Mouse (Mus musculus) B cell, adult (primary cell): Measurements from ENCODE around the gene Sh2b3. TPM values are rescaled to one million over a fixed set of nuclear protein-coding genes. Genes with fewer than 3 reads are reported as not detected.

Experiments used
- total RNA-seq: library from RNA; stranded (reverse); gene quantifications from 4 replicates; pipeline ENCODE4 v1.2.4, GENCODE M21; 2023; ENCODE audit not compliant: inconsistent age

The Sh2b3 gene
- 166 to 173 TPM (median 172 TPM) in 4 replicates for total RNA-seq

DNA sequence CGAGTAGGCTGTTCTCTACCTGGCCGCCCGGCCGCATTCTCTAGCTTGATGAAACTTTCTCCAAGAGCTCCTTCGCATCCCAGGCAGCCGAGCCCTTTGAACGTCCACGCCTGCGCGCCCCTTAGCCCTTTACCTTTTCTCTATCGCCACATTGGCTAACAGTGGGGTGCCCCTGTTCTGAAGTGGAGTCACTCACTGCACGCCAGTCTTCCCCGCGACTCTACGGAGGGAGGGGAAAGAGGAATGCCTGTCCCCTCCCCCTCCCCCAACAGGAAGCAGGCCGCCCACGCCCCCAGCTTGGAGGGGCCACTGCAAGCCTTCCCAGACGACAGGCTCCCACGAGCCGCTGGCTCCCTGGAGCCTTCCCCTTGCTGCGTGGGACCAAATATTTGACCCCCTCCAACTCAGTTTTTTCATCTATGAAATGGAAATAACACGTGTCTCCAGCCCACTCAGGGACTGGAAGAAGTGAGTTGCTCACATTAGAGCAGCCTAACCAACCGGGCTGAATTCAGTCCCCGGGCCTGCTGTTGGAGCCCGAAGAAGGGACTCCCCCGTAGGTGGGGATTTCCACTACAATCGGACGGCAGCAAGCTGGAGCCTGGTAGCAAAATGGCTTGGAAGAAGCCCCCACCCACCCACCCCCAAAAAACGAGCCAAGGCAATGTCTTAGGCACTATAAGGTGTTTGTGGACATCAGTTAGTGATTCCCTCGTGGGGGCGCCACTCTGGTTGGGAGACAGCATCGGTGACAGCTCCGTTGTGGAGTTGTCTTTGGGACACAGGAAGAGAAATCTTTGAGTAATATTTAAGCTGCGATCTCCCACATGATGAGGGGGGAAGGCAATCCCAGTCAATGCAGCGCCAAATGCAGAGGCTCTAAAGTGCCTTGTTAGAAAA is at the start of gene Sh2b3:
Sh2b3 (minus strand) TSS at position 206 of the 900 bp plus-strand sequence.

GRCm38 (mm10) chr5:121848743-121849142 is 11.3 kb upstream of the Sh2b3 start, which contains the start of gene Pheta1:
Gene Pheta1, plus strand, starts transcription at chr5:121848984.

Other genes starting within 250 kb of the Sh2b3 start
- 371 to 424 TPM (median 391 TPM) in 4 replicates for gene Aldh2, start 243.8 kb downstream of the Sh2b3 start, total RNA-seq
- gene Acad12, start 218.7 kb downstream of the Sh2b3 start, total RNA-seq: 8.7 to 11.7 TPM (median 10.3 TPM) in 4 replicates
- 10.5 to 12.1 TPM (median 10.7 TPM) in 4 replicates for gene Acad10, start 177.1 kb downstream of the Sh2b3 start, total RNA-seq
- 81.9 to 96.9 TPM (median 84.8 TPM) in 4 replicates for gene Brap, start 177.1 kb downstream of the Sh2b3 start, total RNA-seq
- 72.7 to 114 TPM (median 84.4 TPM) in 4 replicates for gene Atxn2, start 126.3 kb downstream of the Sh2b3 start, total RNA-seq
- 2.8 to 3.8 TPM (median 3.4 TPM) in 4 replicates for gene Pheta1, start 11.3 kb upstream of the Sh2b3 start, total RNA-seq
- not detected in 4 replicates for gene Cux2, start 212.5 kb upstream of the Sh2b3 start, total RNA-seq